9 mouse cellular contexts compared by ENCODE assay signal in the genomic region with DNA sequence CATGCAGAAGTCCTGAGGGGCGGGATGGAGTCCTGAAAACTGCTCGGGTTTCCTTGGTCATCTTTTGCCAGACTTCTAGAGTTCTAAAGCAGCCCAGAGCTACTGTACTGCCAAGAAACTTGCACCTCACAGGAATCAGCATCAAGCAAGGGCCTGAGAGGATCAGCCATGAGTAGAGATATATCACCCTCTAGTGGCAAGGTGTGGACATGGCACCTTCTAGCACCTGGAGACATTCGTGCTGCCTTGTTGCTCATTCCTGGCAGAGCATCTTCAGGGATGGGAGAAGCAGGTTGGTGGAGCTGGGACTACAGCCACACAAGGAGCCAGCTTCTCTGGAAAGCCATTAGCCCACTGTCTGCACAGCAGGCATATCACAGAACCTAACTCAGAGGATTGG. TPM values are rescaled to one million over a fixed set of nuclear protein-coding genes. Genes with fewer than 3 reads are reported as not detected.
DNase-seq lines count a peak whose midpoint lies in the region; ATAC-seq and TF ChIP-seq lines count a peak whose summit lies in the region.
"Had no signal": no experiment of that assay in that cellular context is flagged by ENCODE, and none has a peak within 500 bp of the region (broad histone marks: within the 10 kb centered on the region; RNA-seq: fewer than 3 reads in every experiment).

No protein-coding gene starts in this region.

- TF ChIP-seq CTCF in cerebellum, adult 2 months (IDR thresholded peaks at IDR 0.05; ENCODE audit: borderline replicate concordance, insufficient read depth, low read depth, low read length) = peak; percentile 97

- no peak overlapping the region for H3K4me2 ChIP-seq in forebrain, embryonic 12.5 days
- H3K4me2 ChIP-seq: lung, embryonic 15.5 days had no signal

- DNase-seq in forebrain, embryonic 10.5 days (ENCODE audit: extremely low spot score, low spot score) = peak; percentile 59
- peak; percentile 58 for DNase-seq in ES-E14 (ENCODE audit: low read depth, low spot score)
- DNase-seq in cerebellum, adult 2 months = peak; percentile 68 to 73
- peak; percentile 52 to 68 for DNase-seq in kidney, postnatal 4 days
- peak; percentile 59 for DNase-seq in lung, postnatal 14 days
- peak; percentile 79 for DNase-seq in right cerebral cortex, postnatal 25 days

- WGBS in forebrain, embryonic 10.5 days = 38% methylated on average over 3 of the region's 3 CpGs
- 32% methylated on average over 3 of the region's 3 CpGs for WGBS in forebrain, embryonic 12.5 days
- 17% methylated on average over 3 of the region's 3 CpGs for WGBS in cerebellum, adult 2 months

- ATAC-seq in forebrain, embryonic 12.5 days (ENCODE audit: low FRiP score) = no peak
- peak; percentile 80 for ATAC-seq in frontal cortex, adult (ENCODE audit: low TSS enrichment)

- H3K9ac ChIP-seq in forebrain, embryonic 12.5 days = no peak overlapping the region
- H3K9ac ChIP-seq in ES-E14 (ENCODE audit: insufficient read depth, low read depth, low read length, poor library complexity, severe bottlenecking) = no peak overlapping the region
- H3K9ac ChIP-seq: lung, embryonic 15.5 days had no signal

- H3K4me1 ChIP-seq in forebrain, embryonic 10.5 days = no peaks in the 10 kb centered on the region
- no peaks in the 10 kb centered on the region for H3K4me1 ChIP-seq in forebrain, embryonic 12.5 days
- H3K4me1 ChIP-seq in ES-E14 (ENCODE audit: control insufficient read depth in 2 of 2, insufficient read depth in 2 of 2, low read length in 2 of 2, poor library complexity in 1 of 2) = no peaks in the 10 kb centered on the region
- H3K4me1 ChIP-seq in cerebellum, adult 2 months (ENCODE audit: control insufficient read depth, insufficient read depth, low read length) = no peaks in the 10 kb centered on the region
- H3K4me1 ChIP-seq: lung, embryonic 15.5 days had no signal

- peaks cover 8% of the 10 kb centered on the region; the same call in 1 of the 2 replicates for H3K27me3 ChIP-seq in forebrain, embryonic 10.5 days (ENCODE audit: poor library complexity, severe bottlenecking)
- H3K27me3 ChIP-seq in forebrain, embryonic 12.5 days = no peaks in the 10 kb centered on the region
- H3K27me3 ChIP-seq in cerebellum, adult 2 months (ENCODE audit: control insufficient read depth, insufficient read depth, low read length) = no peaks in the 10 kb centered on the region
- H3K27me3 ChIP-seq: lung, embryonic 15.5 days had no signal

- no peak overlapping the region for H3K27ac ChIP-seq in forebrain, embryonic 10.5 days
- no peak overlapping the region for H3K27ac ChIP-seq in forebrain, embryonic 12.5 days
- H3K27ac ChIP-seq in ES-E14 (ENCODE audit: insufficient read depth, low read depth, low read length, poor library complexity, severe bottlenecking) = no peak overlapping the region
- no peak overlapping the region for H3K27ac ChIP-seq in cerebellum, adult 2 months (ENCODE audit: insufficient read depth, low read length)
- H3K27ac ChIP-seq: lung, embryonic 15.5 days had no signal

- in situ Hi-C loops in ES-E14 (cut with MboI; ENCODE audit: low sequenced_read_pairs in 2 of 2, unreplicated experiment in 2 of 2) = loop anchor here in 1 of 2 experiments (10.0 kb wide), 1 partner anchor 341 kb away; no protein-coding TSS in a partner anchor

- H3K9me3 ChIP-seq in forebrain, embryonic 10.5 days = no peaks in the 10 kb centered on the region
- H3K9me3 ChIP-seq in forebrain, embryonic 12.5 days = no peaks in the 10 kb centered on the region
- no peaks in the 10 kb centered on the region for H3K9me3 ChIP-seq in ES-E14 (ENCODE audit: control insufficient read depth, insufficient read depth, low read depth, low read length)
- H3K9me3 ChIP-seq: lung, embryonic 15.5 days had no signal

- H3K4me3 ChIP-seq in forebrain, embryonic 10.5 days = no peak overlapping the region
- H3K4me3 ChIP-seq in forebrain, embryonic 12.5 days (replicated peaks) = no peak overlapping the region
- H3K4me3 ChIP-seq in ES-E14 (ENCODE audit: insufficient read depth in 1 of 2, low read depth in 1 of 2, low read length in 2 of 2, poor library complexity in 1 of 2, severe bottlenecking in 1 of 2) = no peak overlapping the region
- H3K4me3 ChIP-seq in cerebellum, adult 2 months (replicated peaks; ENCODE audit: insufficient read depth, low read depth, low read length) = no peak overlapping the region
- H3K4me3 ChIP-seq: lung, embryonic 15.5 days had no signal

- peaks cover 50% of the 10 kb centered on the region for H3K36me3 ChIP-seq in forebrain, embryonic 10.5 days (replicated peaks)
- peaks cover 39% of the 10 kb centered on the region for H3K36me3 ChIP-seq in forebrain, embryonic 12.5 days (replicated peaks)
- H3K36me3 ChIP-seq in ES-E14 (ENCODE audit: control insufficient read depth, insufficient read depth, low read length, poor library complexity, severe bottlenecking) = peaks cover 14% of the 10 kb centered on the region

- no peak for TF ChIP-seq POLR2A in cerebellum, adult 2 months (IDR thresholded peaks at IDR 0.05; ENCODE audit: borderline replicate concordance, insufficient read depth, low read length)

TF ChIP-seq in ES-E14, 5 proteins besides CTCF, POLR2A, EP300 and RAD21:
- TF ChIP-seq MAFK (IDR thresholded peaks at IDR 0.05; ENCODE audit: insufficient read depth, low read depth, low read length) (no peak), ZC3H11A (IDR thresholded peaks at IDR 0.05; ENCODE audit: borderline replicate concordance, low read depth, low read length) (peak; percentile 63; the same call in 1 of the 2 replicates), CHD2 (IDR thresholded peaks at IDR 0.05; ENCODE audit: low read depth, low read length) (no peak)

RNA-seq across cellular contexts. Expression of a gene that starts 22.1 kb away (rescaled TPM):
- polyA plus RNA-seq in forebrain, embryonic 10.5 days (2016; fragmentation: Nextera tagmentation; extraction: Ambion mirVana) = 99.5 and 100 TPM in 2 replicates
- 95.2 and 95.4 TPM in 2 replicates for polyA plus RNA-seq in forebrain, embryonic 12.5 days (2016; fragmentation: Nextera tagmentation; extraction: Ambion mirVana)
- 47.6 and 70.2 TPM in 2 replicates for total RNA-seq in ES-E14 (2012; rRNA removed)
- polyA plus RNA-seq in cerebellum, adult 2 months (2012; rRNA removed) = 86.5 and 87.4 TPM in 2 replicates

RNA-seq across cellular contexts. Expression of a gene that starts 26.2 kb away (rescaled TPM):
- 0.16 TPM in 1 of 2 replicates, not detected in the other for polyA plus RNA-seq in forebrain, embryonic 10.5 days (2016; fragmentation: Nextera tagmentation; extraction: Ambion mirVana)
- polyA plus RNA-seq in forebrain, embryonic 12.5 days (2016; fragmentation: Nextera tagmentation; extraction: Ambion mirVana) = not detected in 2 replicates
- total RNA-seq in ES-E14 (2012; rRNA removed) = 0.49 and 0.63 TPM in 2 replicates
- polyA plus RNA-seq in cerebellum, adult 2 months (2012; rRNA removed) = 5.8 and 6.9 TPM in 2 replicates
- polyA plus RNA-seq: lung, embryonic 15.5 days had no signal

RNA-seq across cellular contexts. Expression of a gene that starts 36.9 kb away (rescaled TPM):
- not detected in 2 replicates for polyA plus RNA-seq in forebrain, embryonic 10.5 days (2016; fragmentation: Nextera tagmentation; extraction: Ambion mirVana)
- not detected in 2 replicates for polyA plus RNA-seq in forebrain, embryonic 12.5 days (2016; fragmentation: Nextera tagmentation; extraction: Ambion mirVana)
- total RNA-seq in ES-E14 (2012; rRNA removed) = not detected in 2 replicates
- 0.19 TPM in 1 of 2 replicates, not detected in the other for polyA plus RNA-seq in cerebellum, adult 2 months (2012; rRNA removed)
- polyA plus RNA-seq: lung, embryonic 15.5 days had no signal

RNA-seq across cellular contexts. Expression of a gene that starts 54.6 kb away (rescaled TPM):
- not detected in 2 replicates for polyA plus RNA-seq in forebrain, embryonic 10.5 days (2016; fragmentation: Nextera tagmentation; extraction: Ambion mirVana)
- not detected in 2 replicates for polyA plus RNA-seq in forebrain, embryonic 12.5 days (2016; fragmentation: Nextera tagmentation; extraction: Ambion mirVana)
- under 0.01 and 0.04 TPM in 2 replicates for total RNA-seq in ES-E14 (2012; rRNA removed)
- polyA plus RNA-seq in cerebellum, adult 2 months (2012; rRNA removed) = not detected in 2 replicates
- polyA plus RNA-seq: lung, embryonic 15.5 days had no signal
